Mouse (Mus musculus): Measurements from ENCODE around the gene Cyp2b13.

GRCm38 (mm10) chr7:26082595-26082994, 21.3 kb downstream of the Cyp2b13 start:
- no peak for TF ChIP-seq CTCF (IDR thresholded peaks at IDR 0.05; ENCODE audit: low read depth)
- peak; percentile 67 for TF ChIP-seq EP300 (IDR thresholded peaks at IDR 0.05; ENCODE audit: low read depth)

Data from liver, postnatal 0 days (tissue).